9 mouse cellular contexts compared by ENCODE assay signal in genomic region chr16:95466548-95466947, GRCm38 (mm10).
DNase-seq lines count a peak whose midpoint lies in the region; ATAC-seq and TF ChIP-seq lines count a peak whose summit lies in the region.
"Had no signal": no experiment of that assay in that cellular context is flagged by ENCODE, and none has a peak within 500 bp of the region (broad histone marks: within the 10 kb centered on the region; RNA-seq: fewer than 3 reads in every experiment).

No protein-coding gene starts in this region.

- H3K9ac ChIP-seq in CH12.LX (ENCODE audit: insufficient read depth, low read depth): no peak overlapping the region
- no peak overlapping the region for H3K9ac ChIP-seq in MEL (ENCODE audit: control insufficient read depth, low read depth, low read length, poor library complexity, severe bottlenecking)
- no peak overlapping the region for H3K9ac ChIP-seq in hindbrain, embryonic 14.5 days

- no peaks in the 10 kb centered on the region for H3K36me3 ChIP-seq in CH12.LX (replicated peaks in 1 of 2; ENCODE audit: control insufficient read depth in 1 of 2, insufficient read depth in 1 of 2, low read length in 1 of 2)
- H3K36me3 ChIP-seq in MEL (ENCODE audit: control insufficient read depth in 1 of 2, insufficient read depth in 2 of 2, low read length in 2 of 2): no peaks in the 10 kb centered on the region
- no peaks in the 10 kb centered on the region for H3K36me3 ChIP-seq in hindbrain, embryonic 14.5 days (replicated peaks; ENCODE audit: control insufficient read depth, insufficient read depth)

- TF ChIP-seq CTCF in CH12.LX (conservative IDR thresholded peaks at IDR 0.05 in 1 of 2, IDR thresholded peaks at IDR 0.05 in 1 of 2; ENCODE audit: low read depth in 2 of 2, low read length in 2 of 2): peak; percentile 51 to 75
- TF ChIP-seq CTCF in MEL (IDR thresholded peaks at IDR 0.05 in 2 of 3, conservative IDR thresholded peaks at IDR 0.05 in 1 of 3; ENCODE audit: control insufficient read depth in 1 of 3, insufficient read depth in 1 of 3, low read depth in 2 of 3, low read length in 3 of 3, poor library complexity in 1 of 3, severe bottlenecking in 1 of 3): peak; percentile 20 to 61 (median 23); a peak in 2 of 6 replicates

- H3K79me2 ChIP-seq in CH12.LX (replicated peaks; ENCODE audit: control insufficient read depth, extremely low read depth, insufficient read depth, poor library complexity, severe bottlenecking) (no peaks in the 10 kb centered on the region), MEL (ENCODE audit: control insufficient read depth, insufficient read depth, low read length, poor library complexity) (no peaks in the 10 kb centered on the region)

- DNase-seq in layer of hippocampus, postnatal 10 days (ENCODE audit: low spot score in 2 of 2): peak; percentile 32 to 48
- DNase-seq in layer of hippocampus, adult 8-10 months (ENCODE audit: low spot score in 2 of 2): no peak
- peak; percentile 16 for DNase-seq in CH12.LX (ENCODE audit: extremely low read depth)
- DNase-seq in MEL (ENCODE audit: low read depth, low spot score): no peak
- peak; percentile 87 for DNase-seq in hindbrain, embryonic 14.5 days (ENCODE audit: low spot score)
- no peak for DNase-seq in spleen, postnatal 36 days (ENCODE audit: low spot score in 2 of 2)
- no peak for DNase-seq in ovary, postnatal 36 days (ENCODE audit: low spot score)
- no peak for DNase-seq in gastrocnemius, adult 8-10 months (ENCODE audit: low spot score in 2 of 2)

- H3K4me3 ChIP-seq in CH12.LX (replicated peaks in 1 of 3; ENCODE audit: low read depth in 2 of 3, low read length in 2 of 3, poor library complexity in 1 of 3) (no peak overlapping the region), MEL (ENCODE audit: control insufficient read depth in 1 of 2, insufficient read depth in 1 of 2, low read depth in 2 of 2, low read length in 2 of 2) (no peak overlapping the region)
- no peak overlapping the region for H3K4me3 ChIP-seq in hindbrain, embryonic 14.5 days (replicated peaks; ENCODE audit: low read length)
- H3K4me3 ChIP-seq: myocyte had no signal

- WGBS in hindbrain, embryonic 14.5 days: 95% methylated on average over 1 of the region's 1 CpGs

- no peaks in the 10 kb centered on the region for H3K27me3 ChIP-seq in CH12.LX (replicated peaks)
- H3K27me3 ChIP-seq in MEL (ENCODE audit: control insufficient read depth in 1 of 2, insufficient read depth in 2 of 2, low read length in 2 of 2): no peaks in the 10 kb centered on the region
- no peaks in the 10 kb centered on the region for H3K27me3 ChIP-seq in hindbrain, embryonic 14.5 days (ENCODE audit: control insufficient read depth, insufficient read depth, low read length)

- ATAC-seq in hindbrain, embryonic 14.5 days (ENCODE audit: low FRiP score): no peak

- TF ChIP-seq POLR2A in CH12.LX (IDR thresholded peaks at IDR 0.05; ENCODE audit: low read depth, low read length) (no peak), MEL (IDR thresholded peaks at IDR 0.05; ENCODE audit: control insufficient read depth in 1 of 2, insufficient read depth in 1 of 2, low read depth in 1 of 2, low read length in 2 of 2, poor library complexity in 1 of 2) (no peak)

- TF ChIP-seq EP300 in CH12.LX (IDR thresholded peaks at IDR 0.05; ENCODE audit: low read length) (no peak), MEL (IDR thresholded peaks at IDR 0.05; ENCODE audit: low read depth in 1 of 2, low read length in 2 of 2) (no peak)

- H3K9me3 ChIP-seq in CH12.LX (replicated peaks; ENCODE audit: low read length) (no peaks in the 10 kb centered on the region), MEL (replicated peaks; ENCODE audit: insufficient read depth, low read length) (no peaks in the 10 kb centered on the region)
- H3K9me3 ChIP-seq in hindbrain, embryonic 14.5 days (ENCODE audit: control insufficient read depth, low read length): no peaks in the 10 kb centered on the region

- TF ChIP-seq RAD21 in CH12.LX (IDR thresholded peaks at IDR 0.05; ENCODE audit: low read depth, low read length) (peak; percentile 79), MEL (IDR thresholded peaks at IDR 0.05; ENCODE audit: low read depth, low read length) (peak; percentile 61)

- in situ Hi-C loops in CH12.LX (cut with MboI; ENCODE audit: low pct_ligation_motif_present, low pct_unique_long_range_greater_than_20kb, low sequenced_read_pairs): loop anchor here (25.0 kb wide), 1 partner anchor 496 kb away; no protein-coding TSS in a partner anchor

- H3K4me2 ChIP-seq in CH12.LX (ENCODE audit: insufficient read depth, low read depth, poor library complexity, severe bottlenecking): no peak overlapping the region
- H3K4me2 ChIP-seq in hindbrain, embryonic 14.5 days (replicated peaks): no peak overlapping the region

- H3K27ac ChIP-seq in CH12.LX (ENCODE audit: insufficient read depth, low read depth) (no peak overlapping the region), MEL (ENCODE audit: control insufficient read depth, low read depth, low read length) (no peak overlapping the region)
- H3K27ac ChIP-seq in hindbrain, embryonic 14.5 days: no peak overlapping the region

- H3K4me1 ChIP-seq in CH12.LX (ENCODE audit: control insufficient read depth in 1 of 2, insufficient read depth in 2 of 2): no peaks in the 10 kb centered on the region
- H3K4me1 ChIP-seq in MEL (ENCODE audit: control insufficient read depth in 1 of 2, insufficient read depth in 2 of 2, low read length in 2 of 2): peaks cover 0 to 3% of the 10 kb centered on the region in 2 experiments; a peak in 1 of 4 replicates
- no peaks in the 10 kb centered on the region for H3K4me1 ChIP-seq in hindbrain, embryonic 14.5 days (replicated peaks; ENCODE audit: control insufficient read depth, insufficient read depth, low read length)

- dilution Hi-C loops in CH12.LX (cut with MboI; ENCODE audit: extremely low pct_ligation_motif_present, extremely low pct_unique_long_range_greater_than_20kb, low sequenced_read_pairs): no loop called here

TF ChIP-seq in CH12.LX, 34 proteins besides CTCF, POLR2A, EP300 and RAD21:
- TF ChIP-seq SMC3 (IDR thresholded peaks at IDR 0.05; ENCODE audit: low read depth, low read length): peak; percentile 71
- TF ChIP-seq ZMIZ1 (IDR thresholded peaks at IDR 0.05; ENCODE audit: low read depth, low read length): no peak

TF ChIP-seq in MEL, 35 proteins besides CTCF, POLR2A, EP300 and RAD21:
- TF ChIP-seq SMC3 (IDR thresholded peaks at IDR 0.05; ENCODE audit: low read depth, low read length) (peak; percentile 57), MYB (IDR thresholded peaks at IDR 0.05; ENCODE audit: low read depth, low read length) (no peak), ZC3H11A (IDR thresholded peaks at IDR 0.05; ENCODE audit: low read depth, low read length) (peak; percentile 70)

Comparison
In these comparisons a context has a peak if more than half of its experiments do, and no peak if none do; other contexts are left out.
1. DNase-seq: peak in layer of hippocampus, postnatal 10 days (2 of 2), CH12.LX (single experiment) and hindbrain, embryonic 14.5 days (single experiment); none in layer of hippocampus, adult 8-10 months (0 of 2), MEL (single experiment), spleen, postnatal 36 days (0 of 2), ovary, postnatal 36 days (single experiment) and gastrocnemius, adult 8-10 months (0 of 2).